Mouse (Mus musculus) kidney, adult 2 months (tissue): ENCODE measurements at regions not wholly inside any gene's neighbourhood (a gene's known extent, or its start where the extent isn't known, plus 50 kb on each side); places are given as distances from the start of the nearest gene placed in this dataset.

Source experiments
- DNase-seq: peaks from one replicate; pipeline ENCODE4 v3.0.0; 2021
- H3K27ac ChIP-seq: fragments of 200-500 bp; 2 replicates; pipeline ENCODE4 v1.5.1; 2012; ENCODE audit warnings: low read depth, low read length, control low read depth, inconsistent platforms; ENCODE audit not compliant: insufficient read depth
- H3K27me3 ChIP-seq: fragments of 200-500 bp; replicated peaks from 2 replicates; pipeline ENCODE4 v1.6.1; 2012; ENCODE audit warnings: mild to moderate bottlenecking, moderate library complexity, low read length, inconsistent platforms; ENCODE audit not compliant: control insufficient read depth, insufficient read depth
- H3K36me3 ChIP-seq: fragments of 200-500 bp; 2 replicates; pipeline ENCODE4 v1.6.1; 2012; ENCODE audit warnings: mild to moderate bottlenecking, moderate library complexity, low read length, inconsistent platforms; ENCODE audit not compliant: control insufficient read depth, insufficient read depth
- H3K4me1 ChIP-seq: fragments of 200-500 bp; 2 replicates; pipeline ENCODE4 v1.6.1; 2011; ENCODE audit warnings: low read length; ENCODE audit not compliant: control insufficient read depth, insufficient read depth
- H3K4me3 ChIP-seq: fragments of 200-500 bp; 2 replicates; pipeline ENCODE4 v1.5.1; 2011; ENCODE audit warnings: mild to moderate bottlenecking, low read depth, low read length, control low read depth; ENCODE audit not compliant: insufficient read depth
- CTCF ChIP-seq: fragments of 200-500 bp; conservative IDR thresholded peaks from 2 replicates; pipeline ENCODE4 v1.5.1; 2011; ENCODE audit warnings: low read depth, mild to moderate bottlenecking, control low read depth, low read length, moderate library complexity, mixed read lengths; ENCODE audit not compliant: insufficient read depth, insufficient read length
- POLR2A ChIP-seq: fragments of 200-500 bp; IDR thresholded peaks from one replicate; pipeline ENCODE4 v1.6.1; 2011; ENCODE audit warnings: low read depth, low read length, control low read depth
- WGBS: fragments of 180-500 bp; shearing (Covaris S2); methylation state at CpG from one replicate; pipeline ENCODE4 v1.1.7; 2018; 5-methylcytosine and 5-hydroxymethylcytosine counted together

GRCm38 (mm10) chr2:142964340-142964739 is 63.0 kb upstream of the Kif16b start:
- TF ChIP-seq CTCF (no peak), POLR2A (no peak)
- H3K4me3 ChIP-seq: no peak overlapping the region
- no peaks in the 10 kb centered on the region for H3K4me1 ChIP-seq
- H3K27ac ChIP-seq: no peak overlapping the region
- no peak for DNase-seq
- no peaks in the 10 kb centered on the region for H3K36me3 ChIP-seq
- H3K27me3 ChIP-seq: no peaks in the 10 kb centered on the region; the same call in 1 of the 2 replicates
- 40% methylated on average over 2 of the region's 2 CpGs for WGBS

- WGBS: 15% methylated on average over 4 of the region's 4 CpGs
- Histone ChIP-seq H3K27me3 (no peaks in the 10 kb centered on the region; the same call in 1 of the 2 replicates), H3K27ac (no peak overlapping the region), H3K4me1 (no peaks in the 10 kb centered on the region), H3K36me3 (no peaks in the 10 kb centered on the region), H3K4me3 (no peak overlapping the region)
- TF ChIP-seq CTCF: peak; percentile 77
- no peak for TF ChIP-seq POLR2A
- peak; percentile 69 for DNase-seq
These were observed 65.9 kb upstream of the Kif16b start for GRCm38 (mm10) chr2:142967250-142967649.

DNA sequence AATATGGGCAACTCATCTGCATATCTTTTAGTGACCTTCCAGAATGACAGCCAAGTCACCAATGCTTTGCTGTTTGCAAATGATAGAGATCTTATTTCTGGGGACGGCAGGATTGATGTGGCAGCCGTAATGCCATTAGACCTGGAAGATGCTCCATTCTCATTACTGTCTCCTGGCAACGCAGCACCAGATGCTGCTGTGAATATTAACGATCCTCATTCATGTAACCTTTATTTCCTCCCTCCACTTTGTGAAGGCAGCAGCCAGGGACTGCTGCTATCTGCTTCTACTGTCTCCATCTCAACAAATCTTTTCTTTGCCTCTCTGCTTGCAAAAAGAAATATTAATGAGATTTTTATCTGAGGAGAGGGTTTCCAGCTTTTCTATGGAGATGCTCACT is 79.4 kb upstream of the Kif16b start:
- Histone ChIP-seq H3K4me1 (no peaks in the 10 kb centered on the region), H3K27me3 (no peaks in the 10 kb centered on the region), H3K4me3 (no peak overlapping the region), H3K36me3 (no peaks in the 10 kb centered on the region), H3K27ac (no peak overlapping the region)
- WGBS: 38% methylated on average over 4 of the region's 4 CpGs
- TF ChIP-seq CTCF (no peak), POLR2A (no peak)
- no peak for DNase-seq

DNA sequence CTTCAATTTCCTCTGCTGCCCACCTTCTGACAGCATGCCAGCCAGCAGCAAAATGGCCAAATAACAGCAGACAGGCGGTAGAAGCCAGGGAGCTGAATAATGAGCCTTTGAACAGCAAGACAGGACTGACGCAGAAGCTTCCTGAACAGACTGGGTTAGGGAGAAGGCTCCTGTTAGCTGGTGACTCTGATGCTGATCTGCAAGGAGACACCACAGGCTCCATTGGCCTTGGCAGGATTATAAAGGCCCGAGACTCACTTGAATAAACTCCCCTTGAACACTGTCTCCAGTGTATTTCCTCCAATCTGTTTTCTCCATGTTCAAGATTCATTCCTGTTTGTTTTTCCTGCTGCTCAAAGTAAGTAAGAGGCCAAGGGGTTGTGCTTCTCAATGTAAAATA is 74.1 kb upstream of the Snrpb2 start:
- H3K4me1 ChIP-seq: no peaks in the 10 kb centered on the region
- no peak overlapping the region for H3K4me3 ChIP-seq
- 43% methylated on average over 3 of the region's 3 CpGs for WGBS
- no peak overlapping the region for H3K27ac ChIP-seq
- H3K27me3 ChIP-seq: no peaks in the 10 kb centered on the region
- DNase-seq: no peak
- no peak for TF ChIP-seq CTCF
- TF ChIP-seq POLR2A: no peak
- H3K36me3 ChIP-seq: no peaks in the 10 kb centered on the region

- no peak overlapping the region for H3K27ac ChIP-seq
- no peaks in the 10 kb centered on the region for H3K36me3 ChIP-seq
- no peak overlapping the region for H3K4me3 ChIP-seq
- H3K4me1 ChIP-seq: no peaks in the 10 kb centered on the region
- H3K27me3 ChIP-seq: no peaks in the 10 kb centered on the region
- no peak for DNase-seq
- TF ChIP-seq POLR2A: no peak
- TF ChIP-seq CTCF: no peak
These were observed 66.8 kb upstream of the Snrpb2 start for GRCm38 (mm10) chr2:142996088-142996487.

- Histone ChIP-seq H3K4me3 (no peak overlapping the region), H3K27me3 (no peaks in the 10 kb centered on the region), H3K27ac (no peak overlapping the region), H3K4me1 (no peaks in the 10 kb centered on the region), H3K36me3 (no peaks in the 10 kb centered on the region)
- TF ChIP-seq CTCF: no peak
- TF ChIP-seq POLR2A: no peak
- 59% methylated on average over 6 of the region's 6 CpGs for WGBS
- DNase-seq: no peak
These were observed 60.0 kb upstream of the Snrpb2 start for GRCm38 (mm10) chr2:143002874-143003273.

DNA sequence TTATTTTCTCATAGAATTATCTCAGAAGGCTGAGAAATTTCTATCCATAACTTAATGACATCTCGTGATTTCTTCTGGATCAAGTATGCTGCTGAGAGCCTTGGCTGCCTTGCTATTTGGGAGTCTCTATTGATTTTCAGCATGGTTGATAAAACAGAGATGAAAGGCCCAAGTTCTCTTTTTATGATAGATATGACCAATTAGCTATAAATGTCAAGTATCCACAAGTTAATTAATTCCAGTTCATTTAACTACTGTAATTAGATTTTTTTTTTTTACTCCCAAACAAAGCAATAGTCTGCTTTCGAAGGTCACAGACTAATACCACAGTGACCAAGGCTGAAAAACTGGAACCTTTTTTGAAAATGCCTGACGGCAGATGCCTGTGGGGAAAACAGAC is 59.5 kb upstream of the Snrpb2 start:
- H3K4me1 ChIP-seq: no peaks in the 10 kb centered on the region
- no peak overlapping the region for H3K4me3 ChIP-seq
- no peaks in the 10 kb centered on the region for H3K36me3 ChIP-seq
- 67% methylated on average over 3 of the region's 3 CpGs for WGBS
- no peaks in the 10 kb centered on the region for H3K27me3 ChIP-seq
- DNase-seq: no peak
- no peak overlapping the region for H3K27ac ChIP-seq
- no peak for TF ChIP-seq POLR2A
- TF ChIP-seq CTCF: no peak

DNA sequence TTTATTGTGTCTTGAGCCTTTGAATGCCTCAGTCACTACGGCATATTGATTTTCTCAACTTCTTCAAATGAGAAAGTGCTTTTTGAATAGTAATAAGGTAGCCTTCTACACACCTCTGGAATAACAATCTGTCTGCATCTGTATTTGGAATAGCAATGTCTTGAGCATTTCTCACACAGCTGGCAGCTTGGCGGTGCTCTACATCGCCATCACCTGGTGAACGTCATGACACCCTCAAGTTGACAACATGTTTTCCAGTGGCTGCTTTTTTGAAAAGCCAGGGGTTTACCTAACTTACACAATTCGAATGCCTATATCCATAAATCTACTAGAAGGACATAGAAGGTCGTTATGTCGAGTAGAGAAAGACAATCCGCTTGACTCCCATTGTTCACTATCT is 51.5 kb upstream of the Snrpb2 start:
- Histone ChIP-seq H3K4me3 (no peak overlapping the region), H3K4me1 (no peaks in the 10 kb centered on the region), H3K36me3 (no peaks in the 10 kb centered on the region), H3K27ac (no peak overlapping the region), H3K27me3 (no peaks in the 10 kb centered on the region)
- 0 out of 2 replicates have a peak, but pooled peaks have one; percentile 20 for TF ChIP-seq CTCF
- no peak for TF ChIP-seq POLR2A
- WGBS: 58% methylated on average over 8 of the region's 8 CpGs
- no peak for DNase-seq
